Mouse (Mus musculus): ENCODE data around the gene Gm10840. TPM values are rescaled to one million over a fixed set of nuclear protein-coding genes. Genes with fewer than 3 reads are reported as not detected.
"Not testable (repeated sequence)": the region's sequence is repeated elsewhere in the genome, so short reads cannot be mapped to it uniquely, and the experiment has no call there.

Gm10840 gene
- polyA plus RNA-seq (2012; rRNA removed), result 0.72 TPM in 1 of 2 replicates, not detected in the other

GRCm38 (mm10) chr11:106160841-106161721 is at the start of gene Gm10840, which contains the start of gene Limd2:
Gene Gm10840, plus strand, starts transcription at chr11:106160850.
Gene Limd2, minus strand, starts transcription at chr11:106160860.
- 13% methylated on average over 22 of the region's 22 CpGs for WGBS
- Histone ChIP-seq H3K4me3 (ENCODE audit: extremely low read depth, insufficient read depth, insufficient read length) (peak within 1 kb of the TSS; percentile 97), H3K27ac (ENCODE audit: insufficient read depth, low read length) (peak within 1 kb of the TSS; percentile 100), H3K4me1 (ENCODE audit: control insufficient read depth, insufficient read depth, insufficient read length) (peaks cover 33% of the 10 kb centered on the region; the same call in 1 of the 2 replicates), H3K36me3 (ENCODE audit: control insufficient read depth, insufficient read depth, low read length) (peaks cover 38% of the 10 kb centered on the region), H3K27me3 (ENCODE audit: control insufficient read depth, insufficient read depth, low read length) (no peaks in the 10 kb centered on the region)
- TF ChIP-seq CTCF (IDR thresholded peaks at IDR 0.05; ENCODE audit: extremely low read depth, insufficient read depth, insufficient read length, insufficient replicate concordance) (no peak), POLR2A (IDR thresholded peaks at IDR 0.05; ENCODE audit: low read depth, low read length) (no peak; the same call in none of the 2 replicates)
- peak; percentile 43 to 62 for DNase-seq (ENCODE audit: low read depth in 1 of 2, low spot score in 2 of 2)

GRCm38 (mm10) chr11:106111688-106112087 is 49.0 kb upstream of the Gm10840 start:
- no peak for TF ChIP-seq CTCF (IDR thresholded peaks at IDR 0.05; ENCODE audit: extremely low read depth, insufficient read depth, insufficient read length, insufficient replicate concordance)
- no peak for TF ChIP-seq POLR2A (IDR thresholded peaks at IDR 0.05; ENCODE audit: low read depth, low read length)
- DNase-seq (ENCODE audit: low read depth in 1 of 2, low spot score in 2 of 2), result no peak
- H3K36me3 ChIP-seq (ENCODE audit: control insufficient read depth, insufficient read depth, low read length), result peaks cover 14% of the 10 kb centered on the region

GRCm38 (mm10) chr11:106122221-106122620 is 38.4 kb upstream of the Gm10840 start:
- no peaks in the 10 kb centered on the region for H3K27me3 ChIP-seq (ENCODE audit: control insufficient read depth, insufficient read depth, low read length)
- peaks cover 13% of the 10 kb centered on the region for H3K4me1 ChIP-seq (ENCODE audit: control insufficient read depth, insufficient read depth, insufficient read length)
- no peak for TF ChIP-seq CTCF (IDR thresholded peaks at IDR 0.05; ENCODE audit: extremely low read depth, insufficient read depth, insufficient read length, insufficient replicate concordance)
- TF ChIP-seq POLR2A (IDR thresholded peaks at IDR 0.05; ENCODE audit: low read depth, low read length), result no peak
- H3K4me3 ChIP-seq (ENCODE audit: extremely low read depth, insufficient read depth, insufficient read length), result no peak overlapping the region
- 82% methylated on average over 5 of the region's 5 CpGs for WGBS
- peaks cover 25% of the 10 kb centered on the region for H3K36me3 ChIP-seq (ENCODE audit: control insufficient read depth, insufficient read depth, low read length)
- peak overlapping the region; percentile 95 for H3K27ac ChIP-seq (ENCODE audit: insufficient read depth, low read length)
- DNase-seq (ENCODE audit: low read depth in 1 of 2, low spot score in 2 of 2), result no peak

More at GRCm38 (mm10) chr11:106111688-106112087, 49.0 kb upstream of the Gm10840 start:
- H3K27ac ChIP-seq (ENCODE audit: insufficient read depth, low read length), result no peak overlapping the region
- H3K4me1 ChIP-seq (ENCODE audit: control insufficient read depth, insufficient read depth, insufficient read length), result peaks cover 2% of the 10 kb centered on the region; the same call in 1 of the 2 replicates
- no peaks in the 10 kb centered on the region for H3K27me3 ChIP-seq (ENCODE audit: control insufficient read depth, insufficient read depth, low read length)
- no peak overlapping the region for H3K4me3 ChIP-seq (ENCODE audit: extremely low read depth, insufficient read depth, insufficient read length)

GRCm38 (mm10) chr11:106122736-106123135 is 37.9 kb upstream of the Gm10840 start:
- no peaks in the 10 kb centered on the region for H3K27me3 ChIP-seq (ENCODE audit: control insufficient read depth, insufficient read depth, low read length)
- peak overlapping the region; percentile 95 for H3K27ac ChIP-seq (ENCODE audit: insufficient read depth, low read length)
- TF ChIP-seq POLR2A (IDR thresholded peaks at IDR 0.05; ENCODE audit: low read depth, low read length), result no peak
- TF ChIP-seq CTCF (IDR thresholded peaks at IDR 0.05; ENCODE audit: extremely low read depth, insufficient read depth, insufficient read length, insufficient replicate concordance), result no peak
- peak; percentile 18 to 56 for DNase-seq (ENCODE audit: low read depth in 1 of 2, low spot score in 2 of 2)
- no peak overlapping the region for H3K4me3 ChIP-seq (ENCODE audit: extremely low read depth, insufficient read depth, insufficient read length)
- WGBS, result 7% methylated on average over 3 of the region's 3 CpGs
- H3K4me1 ChIP-seq (ENCODE audit: control insufficient read depth, insufficient read depth, insufficient read length), result peaks cover 13% of the 10 kb centered on the region
- peaks cover 20% of the 10 kb centered on the region for H3K36me3 ChIP-seq (ENCODE audit: control insufficient read depth, insufficient read depth, low read length)

- TF ChIP-seq POLR2A (IDR thresholded peaks at IDR 0.05; ENCODE audit: low read depth, low read length) (no peak), CTCF (IDR thresholded peaks at IDR 0.05; ENCODE audit: extremely low read depth, insufficient read depth, insufficient read length, insufficient replicate concordance) (no peak)
- no peak overlapping the region for H3K4me3 ChIP-seq (ENCODE audit: extremely low read depth, insufficient read depth, insufficient read length)
Observed at GRCm38 (mm10) chr11:106124784-106125183, 35.9 kb upstream of the Gm10840 start.

GRCm38 (mm10) chr11:106125827-106126226 is 34.8 kb upstream of the Gm10840 start:
- H3K27me3 ChIP-seq (ENCODE audit: control insufficient read depth, insufficient read depth, low read length), result no peaks in the 10 kb centered on the region
- no peak for TF ChIP-seq CTCF (IDR thresholded peaks at IDR 0.05; ENCODE audit: extremely low read depth, insufficient read depth, insufficient read length, insufficient replicate concordance)
- 50% methylated on average over 1 of the region's 1 CpGs for WGBS
- no peak for DNase-seq (ENCODE audit: low read depth in 1 of 2, low spot score in 2 of 2)
- H3K36me3 ChIP-seq (ENCODE audit: control insufficient read depth, insufficient read depth, low read length), result peaks cover 16% of the 10 kb centered on the region
- H3K27ac ChIP-seq (ENCODE audit: insufficient read depth, low read length), result no peak overlapping the region
- no peak overlapping the region for H3K4me3 ChIP-seq (ENCODE audit: extremely low read depth, insufficient read depth, insufficient read length)
- H3K4me1 ChIP-seq (ENCODE audit: control insufficient read depth, insufficient read depth, insufficient read length), result peaks cover 13% of the 10 kb centered on the region

More at GRCm38 (mm10) chr11:106124784-106125183, 35.9 kb upstream of the Gm10840 start:
- WGBS, result 49% methylated on average over 4 of the region's 4 CpGs
- Histone ChIP-seq H3K36me3 (ENCODE audit: control insufficient read depth, insufficient read depth, low read length) (peaks cover 12% of the 10 kb centered on the region), H3K27me3 (ENCODE audit: control insufficient read depth, insufficient read depth, low read length) (no peaks in the 10 kb centered on the region), H3K27ac (ENCODE audit: insufficient read depth, low read length) (no peak overlapping the region), H3K4me1 (ENCODE audit: control insufficient read depth, insufficient read depth, insufficient read length) (peaks cover 13% of the 10 kb centered on the region)
- no peak for DNase-seq (ENCODE audit: low read depth in 1 of 2, low spot score in 2 of 2)

GRCm38 (mm10) chr11:106126727-106127373 is 33.8 kb upstream of the Gm10840 start:
- H3K36me3 ChIP-seq (ENCODE audit: control insufficient read depth, insufficient read depth, low read length), result peaks cover 14% of the 10 kb centered on the region
- DNase-seq (ENCODE audit: low read depth in 1 of 2, low spot score in 2 of 2); H3K27me3 ChIP-seq (ENCODE audit: control insufficient read depth, insufficient read depth, low read length); H3K27ac ChIP-seq (ENCODE audit: insufficient read depth, low read length); H3K4me3 ChIP-seq (ENCODE audit: extremely low read depth, insufficient read depth, insufficient read length): not testable (repeated sequence)
- H3K4me1 ChIP-seq (ENCODE audit: control insufficient read depth, insufficient read depth, insufficient read length), result peaks cover 13% of the 10 kb centered on the region
- 85% methylated on average over 6 of the region's 6 CpGs for WGBS

Measured in spleen, adult 2 months (tissue).